Mouse (Mus musculus) limb, embryonic 10.5 days (tissue): ENCODE measurements at regions not wholly inside any gene's neighbourhood (a gene's known extent, or its start where the extent isn't known, plus 50 kb on each side); places are given as distances from the start of the nearest gene placed in this dataset.
"Not testable (repeated sequence)": the region's sequence is repeated elsewhere in the genome, so short reads cannot be mapped to it uniquely, and the experiment has no call there.

Experiments
- DNase-seq: peaks from one replicate; pipeline ENCODE4 v3.0.0-alpha.2; 2017; ENCODE audit warnings: low spot score
- H3K27ac ChIP-seq: fragments of 300-500 bp; sonication (generic); 2 replicates; pipeline ENCODE4 v1.5.1; 2016; ENCODE audit warnings: mild to moderate bottlenecking
- H3K27me3 ChIP-seq: fragments of 300-500 bp; sonication (generic); 2 replicates; pipeline ENCODE4 v1.6.1; 2016; ENCODE audit warnings: low read depth, mild to moderate bottlenecking; ENCODE audit not compliant: poor library complexity, severe bottlenecking
- H3K36me3 ChIP-seq: fragments of 300-500 bp; sonication (generic); 2 replicates; pipeline ENCODE4 v1.6.1; 2016; ENCODE audit warnings: mild to moderate bottlenecking, moderate library complexity
- H3K4me1 ChIP-seq: fragments of 300-500 bp; sonication (generic); 2 replicates; pipeline ENCODE4 v1.6.1; 2016
- H3K4me3 ChIP-seq: fragments of 300-500 bp; sonication (generic); 2 replicates; pipeline ENCODE4 v1.5.1; 2016; ENCODE audit warnings: mild to moderate bottlenecking, moderate library complexity
- H3K9me3 ChIP-seq: fragments of 300-500 bp; sonication (generic); replicated peaks from 2 replicates; pipeline ENCODE4 v1.6.1; 2016; ENCODE audit warnings: mild to moderate bottlenecking
- WGBS: fragments of 180-500 bp; shearing (Covaris S2); methylation state at CpG from one replicate; pipeline ENCODE4 v1.1.7; 2016; 5-methylcytosine and 5-hydroxymethylcytosine counted together

DNA sequence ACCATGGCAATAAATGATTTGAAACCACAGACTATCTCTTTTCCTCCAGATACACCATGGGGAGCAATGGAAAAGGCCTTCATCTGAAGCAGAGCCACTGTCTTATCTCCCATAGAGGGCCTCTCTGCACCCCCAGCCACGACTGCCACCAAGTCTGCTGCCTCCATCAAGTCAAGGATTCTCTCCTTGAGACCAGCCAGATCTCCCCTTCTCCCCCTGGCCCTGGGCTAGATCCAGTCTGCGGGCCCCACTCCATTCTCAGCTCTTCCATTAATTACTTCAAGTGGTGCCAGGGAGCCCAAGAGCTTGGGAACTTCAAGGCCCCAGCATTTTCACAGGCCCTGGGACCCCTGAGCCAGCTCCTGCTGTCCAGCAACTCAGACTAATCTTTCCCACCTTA, 351.8 kb upstream of the Cypt12 start:
- Histone ChIP-seq H3K27me3 (no peaks in the 10 kb centered on the region), H3K9me3 (no peaks in the 10 kb centered on the region), H3K36me3 (no peaks in the 10 kb centered on the region), H3K27ac (no peak overlapping the region), H3K4me1 (no peaks in the 10 kb centered on the region), H3K4me3 (no peak overlapping the region)
- WGBS, result 77% methylated on average over 2 of the region's 2 CpGs
- DNase-seq, result no peak

DNA sequence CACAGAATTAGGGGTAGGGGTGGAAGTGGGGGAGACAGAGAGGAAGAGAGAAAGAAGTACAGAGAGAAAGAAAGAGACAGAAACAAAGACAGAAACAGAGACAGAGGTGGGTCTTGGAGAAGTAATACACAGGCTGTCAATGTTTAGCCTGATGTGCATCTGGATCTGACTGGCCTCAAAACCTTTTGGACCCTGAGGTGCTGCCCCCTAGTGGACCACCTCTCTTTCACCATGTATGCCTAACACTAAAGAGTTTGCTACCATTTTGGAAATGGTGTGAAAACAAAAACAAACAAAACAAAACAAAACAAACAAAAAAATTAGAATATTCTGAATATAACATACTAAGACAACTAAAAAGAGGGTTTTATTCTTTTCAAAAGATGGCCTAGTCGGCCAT, 334.7 kb upstream of the Cypt12 start:
- Histone ChIP-seq H3K27me3 (no peaks in the 10 kb centered on the region), H3K27ac (no peak overlapping the region), H3K36me3 (no peaks in the 10 kb centered on the region), H3K9me3 (no peaks in the 10 kb centered on the region), H3K4me3 (no peak overlapping the region), H3K4me1 (no peaks in the 10 kb centered on the region)
- WGBS, result 88% methylated on average over 1 of the region's 1 CpGs
- peak; percentile 47 for DNase-seq

DNA sequence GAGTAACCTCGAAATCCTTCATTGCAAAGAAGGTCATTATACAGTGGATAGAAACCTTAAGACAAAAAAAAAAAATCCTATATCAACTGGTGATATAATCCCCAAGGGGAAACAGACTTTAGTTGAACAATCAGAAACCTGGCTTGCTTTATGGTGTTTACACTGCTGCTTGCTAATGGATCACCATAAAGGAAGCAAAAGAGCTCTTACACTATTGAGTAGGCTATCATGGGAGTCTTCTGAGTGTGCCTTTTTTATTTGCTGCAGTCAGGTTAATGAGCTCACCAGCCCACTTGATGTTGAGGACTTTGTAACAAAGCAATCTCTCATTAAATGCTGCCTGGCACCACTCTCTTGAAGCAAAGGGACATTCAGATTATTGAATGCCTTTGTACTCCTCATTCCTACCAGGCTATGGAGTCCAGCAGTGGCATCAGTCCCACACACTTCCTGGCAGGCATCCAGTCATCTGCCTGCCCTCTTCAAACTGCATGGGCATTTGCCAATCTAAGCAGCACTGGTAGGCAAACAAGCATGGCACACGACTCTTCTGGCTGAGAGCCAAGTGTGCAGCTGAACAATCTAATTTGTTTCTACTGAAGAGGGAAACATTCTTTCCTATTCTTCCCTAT, 331.7 kb upstream of the Cypt12 start:
- Histone ChIP-seq H3K9me3 (no peaks in the 10 kb centered on the region), H3K4me3 (no peak overlapping the region), H3K27me3 (no peaks in the 10 kb centered on the region), H3K4me1 (no peaks in the 10 kb centered on the region), H3K36me3 (no peaks in the 10 kb centered on the region), H3K27ac (no peak overlapping the region)
- no peak for DNase-seq
- WGBS, result 84% methylated on average over 2 of the region's 2 CpGs

DNA sequence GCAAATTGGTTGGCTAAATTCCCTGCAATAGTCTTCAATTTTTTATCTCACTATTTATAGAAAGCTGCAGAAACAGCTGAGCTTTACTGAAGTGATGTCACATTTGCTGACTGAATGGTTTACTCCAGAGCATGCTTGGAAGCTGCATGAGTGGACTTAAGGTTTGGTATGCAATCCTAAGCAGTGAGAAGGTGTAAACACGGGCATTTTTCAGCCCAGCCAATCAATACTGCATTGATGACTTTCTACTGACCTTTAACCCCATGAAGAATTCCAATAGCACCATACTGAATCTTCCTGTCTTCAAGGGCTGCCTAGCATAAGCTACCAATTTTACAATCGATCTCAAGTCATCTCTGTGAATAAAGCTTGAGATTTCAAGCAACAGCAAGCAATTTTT, 328.7 kb upstream of the Cypt12 start:
- Histone ChIP-seq H3K27me3 (no peaks in the 10 kb centered on the region), H3K4me1 (no peaks in the 10 kb centered on the region), H3K4me3 (no peak overlapping the region), H3K9me3 (no peaks in the 10 kb centered on the region), H3K27ac (no peak overlapping the region), H3K36me3 (no peaks in the 10 kb centered on the region)
- 58% methylated on average over 2 of the region's 2 CpGs for WGBS
- no peak for DNase-seq

DNA sequence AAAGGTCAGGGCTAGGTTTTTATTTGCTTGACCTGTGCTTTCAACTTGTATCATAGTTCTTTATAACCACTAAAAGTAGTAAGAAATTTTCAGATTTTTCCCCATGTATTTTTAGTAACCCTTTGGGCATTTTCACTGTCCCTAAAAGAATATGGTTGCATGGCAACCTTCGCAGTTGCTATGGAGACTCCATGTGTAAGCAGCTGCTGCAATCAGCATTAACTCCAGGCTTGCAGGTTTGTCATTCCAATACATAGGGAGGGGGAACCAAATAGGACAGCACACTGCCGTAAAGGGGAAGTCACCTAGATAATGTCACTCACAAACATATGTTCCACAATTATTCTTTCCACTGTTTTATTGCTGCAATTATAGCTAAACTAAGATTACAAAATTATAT, 328.3 kb upstream of the Cypt12 start:
- Histone ChIP-seq H3K27ac (no peak overlapping the region), H3K27me3 (no peaks in the 10 kb centered on the region), H3K9me3 (no peaks in the 10 kb centered on the region), H3K4me3 (no peak overlapping the region), H3K4me1 (no peaks in the 10 kb centered on the region), H3K36me3 (no peaks in the 10 kb centered on the region)
- WGBS, result 57% methylated on average over 2 of the region's 2 CpGs
- no peak for DNase-seq

DNA sequence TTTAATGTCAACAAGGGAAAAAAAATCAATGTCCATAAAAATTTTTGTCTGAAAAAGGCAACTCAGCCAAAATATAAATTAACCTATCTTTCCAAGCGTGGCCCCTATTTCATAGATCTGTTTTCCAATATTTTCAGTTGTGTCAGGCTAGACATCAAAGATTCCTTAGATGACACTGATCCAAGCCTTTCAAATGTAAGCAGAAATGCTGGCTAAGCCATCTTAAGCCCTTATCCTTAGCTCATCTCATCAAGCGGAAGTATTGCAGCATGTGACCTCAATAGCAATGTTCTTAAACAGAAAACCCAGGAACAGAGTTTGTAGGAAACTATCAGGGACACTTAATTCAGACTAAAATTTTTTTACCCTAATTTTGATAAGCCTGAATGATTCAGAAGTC, 327.8 kb upstream of the Cypt12 start:
- no peaks in the 10 kb centered on the region for H3K4me1 ChIP-seq
- no peaks in the 10 kb centered on the region for H3K9me3 ChIP-seq
- no peak for DNase-seq
- no peaks in the 10 kb centered on the region for H3K36me3 ChIP-seq
- no peak overlapping the region for H3K27ac ChIP-seq
- H3K27me3 ChIP-seq, result no peaks in the 10 kb centered on the region
- 91% methylated on average over 2 of the region's 2 CpGs for WGBS
- no peak overlapping the region for H3K4me3 ChIP-seq

DNA sequence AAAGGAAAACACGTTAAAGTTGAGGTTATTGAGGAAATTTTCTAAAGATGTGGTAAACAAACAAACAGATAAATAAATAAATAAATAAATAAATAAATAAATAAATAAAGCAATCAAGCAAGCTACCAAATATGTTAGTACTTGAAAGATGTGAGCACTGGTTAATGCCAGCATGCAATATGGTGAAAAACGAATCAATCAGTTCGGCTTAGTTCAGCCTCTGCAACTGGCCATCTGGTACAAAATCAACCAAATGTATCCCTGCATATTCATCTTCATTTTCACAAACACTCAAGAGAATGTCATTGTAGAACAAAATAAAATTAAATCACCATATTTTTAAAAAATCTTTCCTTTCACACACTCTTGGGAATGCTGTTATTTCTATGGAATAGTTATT, 315.7 kb upstream of the Cypt12 start:
- Histone ChIP-seq H3K27ac (no peak overlapping the region), H3K4me3 (no peak overlapping the region), H3K27me3 (no peaks in the 10 kb centered on the region), H3K9me3 (no peaks in the 10 kb centered on the region), H3K4me1 (no peaks in the 10 kb centered on the region), H3K36me3 (no peaks in the 10 kb centered on the region)
- no peak for DNase-seq
- whole genome bisulfite sequencing, result 87% methylated on average over 3 of the region's 3 CpGs

DNA sequence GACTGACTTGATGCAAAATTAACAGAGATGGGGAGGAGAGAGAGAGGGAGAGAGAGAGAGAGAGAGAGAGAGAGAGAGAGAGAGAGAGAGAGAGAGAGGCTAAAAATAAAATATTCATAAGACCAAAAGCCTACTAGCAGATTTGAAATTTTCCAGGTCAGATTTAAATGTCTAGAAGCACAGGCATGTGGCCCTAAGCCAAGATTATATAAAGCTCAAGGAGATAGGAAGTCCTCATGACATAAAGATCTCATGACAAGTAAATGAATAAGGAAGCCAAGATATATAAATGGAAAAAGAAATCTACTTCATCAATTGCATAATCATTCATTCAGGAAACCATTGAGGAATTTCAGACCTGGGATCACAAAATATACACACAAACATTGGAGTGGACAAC, 311.9 kb upstream of the Cypt12 start:
- Histone ChIP-seq H3K4me3 (no peak overlapping the region), H3K4me1 (no peaks in the 10 kb centered on the region), H3K36me3 (no peaks in the 10 kb centered on the region), H3K9me3 (no peaks in the 10 kb centered on the region), H3K27me3 (no peaks in the 10 kb centered on the region), H3K27ac (no peak overlapping the region)
- DNase-seq, result no peak

DNA sequence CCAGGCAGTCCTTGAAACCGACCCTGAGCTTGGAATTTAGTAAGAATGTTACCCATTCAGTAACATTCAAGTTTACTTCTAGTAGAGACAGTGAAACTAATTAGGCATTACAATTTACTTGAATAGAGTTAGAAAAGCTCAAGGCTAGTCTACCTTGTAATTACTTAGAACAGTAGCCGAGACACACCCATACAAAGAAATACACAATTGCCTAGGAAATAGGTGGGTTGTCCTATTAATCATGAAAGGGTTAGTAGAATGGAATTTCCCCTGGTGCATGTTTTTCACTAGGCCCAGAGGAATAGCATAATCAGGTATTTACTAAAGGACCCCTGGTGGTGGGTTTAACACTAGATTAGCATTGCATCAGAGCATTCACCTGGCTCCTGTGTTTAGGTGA, 288.2 kb upstream of the Cypt12 start:
- DNase-seq, H3K27me3 ChIP-seq, H3K36me3 ChIP-seq, H3K4me3 ChIP-seq, H3K27ac ChIP-seq, H3K9me3 ChIP-seq, H3K4me1 ChIP-seq: not testable (repeated sequence)
- 88% methylated on average over 2 of the region's 2 CpGs for WGBS

DNA sequence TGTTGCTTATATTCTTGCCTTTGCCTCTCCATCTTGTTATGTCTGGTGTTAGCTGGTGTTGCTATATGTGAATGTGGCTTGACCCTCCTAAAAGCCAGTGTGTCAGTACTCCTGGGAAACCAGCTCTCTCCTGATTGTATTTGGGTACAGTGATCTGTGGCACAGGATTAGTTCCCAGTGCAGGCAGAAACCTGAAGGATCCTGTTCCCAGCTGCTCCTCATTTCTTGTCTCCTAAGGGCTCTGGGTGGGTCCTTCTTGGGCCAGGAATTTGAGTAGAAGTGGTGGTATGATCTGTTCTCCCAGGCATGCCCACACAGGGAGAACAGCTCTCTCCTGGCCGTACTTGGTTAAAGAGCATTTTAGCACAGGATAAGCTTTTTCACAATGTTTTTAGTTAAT, 286.2 kb upstream of the Cypt12 start:
- Histone ChIP-seq H3K4me3 (no peak overlapping the region), H3K36me3 (no peaks in the 10 kb centered on the region), H3K4me1 (no peaks in the 10 kb centered on the region), H3K27ac (no peak overlapping the region), H3K27me3 (no peaks in the 10 kb centered on the region), H3K9me3 (no peaks in the 10 kb centered on the region)
- DNase-seq, result no peak
- WGBS, result 91% methylated on average over 1 of the region's 1 CpGs

DNA sequence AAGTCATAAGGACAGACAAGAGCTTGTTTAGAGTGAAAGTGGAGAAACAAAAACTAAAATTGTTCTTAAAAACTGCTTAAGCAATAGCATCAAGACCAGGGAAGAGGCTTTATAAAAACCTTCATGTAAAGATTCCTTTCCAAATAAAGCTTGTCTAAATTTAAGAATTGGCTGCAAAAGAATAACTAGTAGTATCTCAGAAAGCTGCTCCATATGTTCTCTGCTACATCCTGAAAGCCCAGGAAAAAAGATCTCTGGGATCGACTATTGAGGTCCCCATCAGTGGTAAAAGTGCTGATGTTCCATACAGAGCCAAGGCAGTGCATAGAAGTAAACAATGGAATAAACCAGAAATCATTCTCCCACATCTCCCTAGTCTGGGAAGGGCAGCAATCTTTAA, 281.2 kb upstream of the Cypt12 start:
- no peaks in the 10 kb centered on the region for H3K27me3 ChIP-seq
- no peaks in the 10 kb centered on the region for H3K9me3 ChIP-seq
- no peaks in the 10 kb centered on the region for H3K4me1 ChIP-seq
- H3K27ac ChIP-seq, result no peak overlapping the region
- WGBS, result 85% methylated on average over 1 of the region's 1 CpGs
- no peak for DNase-seq
- no peak overlapping the region for H3K4me3 ChIP-seq
- no peaks in the 10 kb centered on the region for H3K36me3 ChIP-seq

DNA sequence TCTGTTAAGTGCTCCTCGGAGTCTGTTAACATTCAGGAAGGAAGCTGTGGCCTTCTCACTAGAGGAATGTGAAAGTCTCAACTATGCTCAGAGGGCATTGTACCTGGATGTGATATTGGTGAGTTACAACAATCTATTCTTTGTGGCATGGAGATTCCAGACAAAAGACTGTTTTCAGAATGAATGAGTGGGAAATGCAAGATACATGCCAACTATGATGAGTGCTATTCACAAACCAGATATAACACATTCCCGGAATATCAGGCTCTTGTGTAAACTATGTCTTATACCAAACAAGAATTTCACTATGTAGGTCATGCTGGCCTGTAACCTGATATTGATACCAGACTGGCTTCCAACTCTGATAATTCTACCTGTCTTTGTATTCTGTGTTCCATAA, 279.4 kb upstream of the Cypt12 start:
- H3K9me3 ChIP-seq, result no peaks in the 10 kb centered on the region
- no peak overlapping the region for H3K27ac ChIP-seq
- WGBS, result 87% methylated on average over 2 of the region's 2 CpGs
- no peaks in the 10 kb centered on the region for H3K4me1 ChIP-seq
- H3K36me3 ChIP-seq, result no peaks in the 10 kb centered on the region
- H3K4me3 ChIP-seq, result no peak overlapping the region
- H3K27me3 ChIP-seq, result no peaks in the 10 kb centered on the region
- DNase-seq, result no peak
